Mouse (Mus musculus) CH12.LX (cell line): ENCODE measurements around the gene Aplp2. TPM values are rescaled to one million over a fixed set of nuclear protein-coding genes. Genes with fewer than 3 reads are reported as not detected.

ENCODE experiments used
- DNase-seq: peaks from one replicate; pipeline ENCODE4 v3.0.0-alpha.2; 2013; ENCODE audit errors: extremely low read depth
- H3K27ac ChIP-seq: 2 replicates; pipeline ENCODE4 v1.5.1; 2012; ENCODE audit warnings: low read depth, mild to moderate bottlenecking, control low read depth, moderate library complexity; ENCODE audit not compliant: insufficient read depth
- H3K27me3 ChIP-seq: replicated peaks from 2 replicates; pipeline ENCODE3; 2012; ENCODE audit warnings: inconsistent platforms
- H3K36me3 ChIP-seq, 2 experiments: replicated peaks in 1 of 2; 2 replicates each; pipeline versions ENCODE3 to v1.6.1; 2012; ENCODE audit warnings: inconsistent platforms in 1 of 2, low read length in 1 of 2, mild to moderate bottlenecking in 1 of 2, mixed read lengths in 1 of 2, moderate library complexity in 1 of 2; ENCODE audit not compliant: control insufficient read depth in 1 of 2, insufficient read depth in 1 of 2
- H3K4me1 ChIP-seq, 2 experiments: 2 replicates each; pipeline ENCODE4 v1.6.1; 2012; ENCODE audit warnings: inconsistent platforms in 1 of 2, moderate library complexity in 1 of 2; ENCODE audit not compliant: insufficient read depth in 2 of 2, control insufficient read depth in 1 of 2
- H3K4me2 ChIP-seq: 2 replicates; pipeline ENCODE4 v1.6.1; 2012; ENCODE audit warnings: low read depth, mild to moderate bottlenecking, control low read depth; ENCODE audit not compliant: poor library complexity, insufficient read depth, severe bottlenecking
- H3K4me3 ChIP-seq, 3 experiments: fragments of 150-350 bp in 1 of 3; sonication (generic) in 1 of 3; replicated peaks in 1 of 3; 2 replicates each; pipeline versions ENCODE3 to v1.5.1; 2011 to 2012; ENCODE audit warnings: low read depth in 2 of 3, low read length in 2 of 3, mild to moderate bottlenecking in 2 of 3, moderate library complexity in 2 of 3, control low read depth in 1 of 3, improper control_type of control experiment in 1 of 3, inconsistent platforms in 1 of 3, mixed read lengths in 1 of 3; ENCODE audit not compliant: poor library complexity in 1 of 3
- H3K79me2 ChIP-seq: replicated peaks from 2 replicates; pipeline ENCODE4 v1.6.1; 2012; ENCODE audit warnings: mild to moderate bottlenecking, moderate library complexity; ENCODE audit not compliant: control insufficient read depth, poor library complexity, insufficient read depth, severe bottlenecking; ENCODE audit errors: extremely low read depth
- H3K9ac ChIP-seq: 2 replicates; pipeline ENCODE4 v1.6.1; 2012; ENCODE audit warnings: low read depth, mild to moderate bottlenecking, control low read depth, moderate library complexity; ENCODE audit not compliant: insufficient read depth
- H3K9me3 ChIP-seq: replicated peaks from 2 replicates; pipeline ENCODE3; 2012; ENCODE audit warnings: low read length, inconsistent platforms, mixed read lengths
- BHLHE40 ChIP-seq: IDR thresholded peaks from 2 replicates; pipeline ENCODE4 v1.6.1; 2011; ENCODE audit warnings: mild to moderate bottlenecking, low read depth, low read length, improper control_type of control experiment
- CHD1 ChIP-seq: IDR thresholded peaks from 2 replicates; pipeline ENCODE4 v1.6.1; 2012; ENCODE audit warnings: low read depth, low read length, improper control_type of control experiment, inconsistent platforms
- CHD2 ChIP-seq: IDR thresholded peaks from 2 replicates; pipeline ENCODE4 v1.6.1; 2011; ENCODE audit warnings: low read length, improper control_type of control experiment
- E2F4 ChIP-seq: IDR thresholded peaks from 2 replicates; pipeline ENCODE4 v1.6.1; 2011; ENCODE audit warnings: low read depth, low read length, improper control_type of control experiment; ENCODE audit not compliant: insufficient replicate concordance
- ELF1 ChIP-seq: IDR thresholded peaks from 2 replicates; pipeline ENCODE4 v1.6.1; 2014; ENCODE audit warnings: low read depth, mild to moderate bottlenecking, inconsistent platforms, low read length, improper control_type of control experiment
- ETS1 ChIP-seq: conservative IDR thresholded peaks from 2 replicates; pipeline ENCODE4 v1.6.1; 2012; ENCODE audit warnings: low read depth, mild to moderate bottlenecking, inconsistent platforms, low read length, improper control_type of control experiment, moderate library complexity
- HCFC1 ChIP-seq: IDR thresholded peaks from 2 replicates; pipeline ENCODE4 v1.6.1; 2012; ENCODE audit warnings: low read depth, mild to moderate bottlenecking, inconsistent platforms, low read length, improper control_type of control experiment
- JUN ChIP-seq: IDR thresholded peaks from 2 replicates; pipeline ENCODE4 v1.6.1; 2011; ENCODE audit warnings: low read depth, mild to moderate bottlenecking, low read length, improper control_type of control experiment, moderate library complexity; ENCODE audit not compliant: insufficient read depth
- KAT2A ChIP-seq: IDR thresholded peaks from 2 replicates; pipeline ENCODE4 v1.6.1; 2012; ENCODE audit warnings: low read length, improper control_type of control experiment, inconsistent platforms; ENCODE audit not compliant: insufficient replicate concordance
- MAFK ChIP-seq: IDR thresholded peaks from 2 replicates; pipeline ENCODE4 v1.6.1; 2011; ENCODE audit warnings: low read length, improper control_type of control experiment; ENCODE audit not compliant: insufficient replicate concordance
- NELFE ChIP-seq: IDR thresholded peaks from 2 replicates; pipeline ENCODE4 v1.6.1; 2011; ENCODE audit warnings: low read depth, low read length, improper control_type of control experiment
- POLR2A ChIP-seq: IDR thresholded peaks from 2 replicates; pipeline ENCODE4 v1.6.1; 2011; ENCODE audit warnings: low read depth, mild to moderate bottlenecking, improper control_type of control experiment, low read length
- POLR2AphosphoS2 ChIP-seq: IDR thresholded peaks from 2 replicates; pipeline ENCODE4 v1.6.1; 2011; ENCODE audit warnings: low read depth, low read length, improper control_type of control experiment
- SMC3 ChIP-seq: IDR thresholded peaks from 2 replicates; pipeline ENCODE4 v1.6.1; 2011; ENCODE audit warnings: low read depth, low read length, improper control_type of control experiment
- TCF12 ChIP-seq: IDR thresholded peaks from 2 replicates; pipeline ENCODE4 v1.6.1; 2014; ENCODE audit warnings: low read depth, mild to moderate bottlenecking, inconsistent platforms, low read length, improper control_type of control experiment
- UBTF ChIP-seq: IDR thresholded peaks from 2 replicates; pipeline ENCODE4 v1.6.1; 2012; ENCODE audit warnings: low read depth, mild to moderate bottlenecking, inconsistent platforms, low read length, improper control_type of control experiment, moderate library complexity
- USF2 ChIP-seq: conservative IDR thresholded peaks from 2 replicates; pipeline ENCODE4 v1.6.1; 2011; ENCODE audit warnings: low read depth, low read length, improper control_type of control experiment
- ZKSCAN1 ChIP-seq: IDR thresholded peaks from 2 replicates; pipeline ENCODE4 v1.6.1; 2012; ENCODE audit warnings: low read depth, inconsistent platforms, low read length, improper control_type of control experiment, borderline replicate concordance
- dilution Hi-C: fragments of 300-500 bp; cut with MboI; formaldehyde crosslinking; loops from 2 replicates; pipeline ENCODE4 v1.14.3; 2020; ENCODE audit warnings: low sequenced_read_pairs; ENCODE audit not compliant: extremely low pct_unique_long_range_greater_than_20kb, extremely low pct_ligation_motif_present
- in situ Hi-C: fragments of 300-500 bp; cut with MboI; formaldehyde crosslinking; loops from 3 replicates; pipeline ENCODE4 v1.14.3; 2019; ENCODE audit warnings: low sequenced_read_pairs, low pct_ligation_motif_present, low pct_unique_long_range_greater_than_20kb, mixed read lengths
- polyA plus RNA-seq: library from polyadenylated mRNA; unstranded; fragments of >175 nt; gene quantifications from 2 replicates; pipeline ENCODE4 v1.2.1, GENCODE M21; 2012; ENCODE audit warnings: low read depth; ENCODE audit not compliant: insufficient read length
- total RNA-seq, 2 experiments: library from RNA; depleted of rRNA; stranded (reverse); fragments of 300-350 nt in 1 of 2; fragments of >200 nt in 1 of 2; gene quantifications; 2 replicates each; pipeline ENCODE4 v1.2.3; 2012 to 2014

Gene Aplp2
- total and polyA plus RNA-seq, 3 experiments: 30.4 to 52.7 (median 44.3) TPM

- in situ Hi-C loops (loop anchor here (10.0 kb wide), 1 partner anchor 168 kb away; no protein-coding TSS in a partner anchor), dilution Hi-C loops (no loop called here)
- Histone ChIP-seq H3K4me2 (no peak overlapping the region), H3K9me3 (no peaks in the 10 kb centered on the region), H3K27ac (no peak overlapping the region), H3K27me3 (no peaks in the 10 kb centered on the region), H3K36me3 (peaks cover 0 to 33% of the 10 kb centered on the region in 2 experiments), H3K4me3 (no peak overlapping the region), H3K79me2 (no peaks in the 10 kb centered on the region), H3K4me1 (peaks cover 0 to 9% of the 10 kb centered on the region in 2 experiments; a peak in 2 of 4 replicates), H3K9ac (no peak overlapping the region)
- DNase-seq: peak; percentile 11
- no peak for TF ChIP-seq E2F4
- TF ChIP-seq ETS1: no peak
- no peak for TF ChIP-seq HCFC1
- no peak for TF ChIP-seq USF2
- TF ChIP-seq TCF12: no peak
- TF ChIP-seq CHD1: no peak
- TF ChIP-seq ZKSCAN1: no peak
- no peak for TF ChIP-seq KAT2A
- no peak for TF ChIP-seq NELFE
- TF ChIP-seq UBTF: no peak
- TF ChIP-seq JUN: no peak
- TF ChIP-seq ELF1: no peak
- no peak for TF ChIP-seq BHLHE40
- TF ChIP-seq CHD2: no peak
- no peak for TF ChIP-seq SMC3
- TF ChIP-seq MAFK: no peak
- no peak for TF ChIP-seq POLR2A
Measured at GRCm38 (mm10) chr9:31176379-31177130, 35.1 kb downstream of the Aplp2 start.

- no peaks in the 10 kb centered on the region for H3K9me3 ChIP-seq
Measured at GRCm38 (mm10) chr9:31175978-31176377, 35.6 kb downstream of the Aplp2 start.

More at GRCm38 (mm10) chr9:31175978-31176377, 35.6 kb downstream of the Aplp2 start:
- no peak overlapping the region for H3K4me2 ChIP-seq
- H3K27ac ChIP-seq: no peak overlapping the region
- peaks cover 0 to 33% of the 10 kb centered on the region in 2 experiments for H3K36me3 ChIP-seq
- no peaks in the 10 kb centered on the region for H3K79me2 ChIP-seq
- H3K9ac ChIP-seq: no peak overlapping the region
- no peaks in the 10 kb centered on the region for H3K27me3 ChIP-seq
- in situ Hi-C loops: loop anchor here (10.0 kb wide), 1 partner anchor 169 kb away; no protein-coding TSS in a partner anchor
- H3K4me3 ChIP-seq: no peak overlapping the region
- dilution Hi-C loops: no loop called here
- peaks cover 0 to 9% of the 10 kb centered on the region in 2 experiments; a peak in 2 of 4 replicates for H3K4me1 ChIP-seq
- no peak for DNase-seq
- no peak for TF ChIP-seq POLR2AphosphoS2
